Mouse (Mus musculus) heart, postnatal 14 days (tissue): ENCODE measurements around the gene Anp32a. TPM values are rescaled to one million over a fixed set of nuclear protein-coding genes. Genes with fewer than 3 reads are reported as not detected.

Experiments used
- DNase-seq, 2 experiments: peaks; one replicate each; pipeline ENCODE4 v3.0.0; 2021 to 2022
- intact Hi-C: fragments of 180-260 bp; cut with DNase I; formaldehyde crosslinking; loops from one replicate; pipeline ENCODE4 v1.15.1; 2025
- total RNA-seq, 2 experiments: library from RNA; stranded (reverse); gene quantifications; 2 replicates each; pipeline ENCODE4 v1.2.3; 2021

Anp32a gene
- total RNA-seq, 2 experiments from 2014 or later: 184 to 205 TPM

DNA sequence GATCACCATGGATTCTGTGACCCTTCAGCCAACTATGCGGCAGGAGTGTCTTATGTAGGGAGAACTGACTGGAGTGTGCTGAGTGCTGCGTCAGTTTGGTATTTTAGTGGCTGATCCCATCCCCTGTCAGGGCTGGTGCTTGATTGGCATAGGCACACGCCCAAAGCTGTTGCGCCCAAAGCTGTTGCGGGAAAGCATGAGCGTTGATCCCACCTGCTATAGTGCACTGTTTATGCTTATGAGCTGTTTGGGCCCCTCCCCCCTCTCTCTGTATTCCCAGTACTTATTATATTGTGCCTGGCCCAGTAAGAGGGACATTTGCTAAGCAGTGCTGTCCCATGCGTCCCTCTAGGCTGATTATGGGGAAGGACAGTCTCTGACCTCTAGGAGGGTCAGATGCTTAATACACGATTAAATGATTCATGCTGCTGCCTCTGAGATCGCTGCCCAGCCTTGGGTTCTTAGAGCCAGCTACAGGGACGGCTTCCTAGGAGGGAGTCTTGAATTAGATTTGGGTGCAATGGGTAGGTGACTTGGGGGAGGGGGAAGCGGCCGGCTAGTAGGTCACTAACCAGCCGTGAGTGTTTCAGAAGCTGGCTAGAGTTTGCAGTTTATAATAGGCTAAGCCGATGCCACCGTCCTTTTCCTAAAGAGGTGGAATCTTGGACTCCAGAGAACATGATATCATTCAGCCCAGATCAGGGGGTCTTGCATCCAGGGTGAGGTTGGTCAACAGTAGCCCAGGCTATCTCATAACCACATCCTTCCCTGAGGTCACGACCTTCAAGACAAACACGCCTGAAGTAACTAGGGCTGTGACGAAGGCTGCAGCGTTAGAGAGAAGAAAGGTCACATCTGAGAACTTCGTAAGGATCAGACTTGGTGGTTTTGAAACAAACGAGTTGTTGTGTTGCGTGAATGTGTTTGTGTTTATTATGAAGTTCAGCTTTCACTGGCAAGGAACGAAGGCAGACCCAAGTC is 25.7 kb downstream of the Anp32a start:
- DNase-seq: no peak
- intact Hi-C loops: loop anchor here (2.0 kb wide), 1 partner anchor 22 kb away; no protein-coding TSS in a partner anchor

DNA sequence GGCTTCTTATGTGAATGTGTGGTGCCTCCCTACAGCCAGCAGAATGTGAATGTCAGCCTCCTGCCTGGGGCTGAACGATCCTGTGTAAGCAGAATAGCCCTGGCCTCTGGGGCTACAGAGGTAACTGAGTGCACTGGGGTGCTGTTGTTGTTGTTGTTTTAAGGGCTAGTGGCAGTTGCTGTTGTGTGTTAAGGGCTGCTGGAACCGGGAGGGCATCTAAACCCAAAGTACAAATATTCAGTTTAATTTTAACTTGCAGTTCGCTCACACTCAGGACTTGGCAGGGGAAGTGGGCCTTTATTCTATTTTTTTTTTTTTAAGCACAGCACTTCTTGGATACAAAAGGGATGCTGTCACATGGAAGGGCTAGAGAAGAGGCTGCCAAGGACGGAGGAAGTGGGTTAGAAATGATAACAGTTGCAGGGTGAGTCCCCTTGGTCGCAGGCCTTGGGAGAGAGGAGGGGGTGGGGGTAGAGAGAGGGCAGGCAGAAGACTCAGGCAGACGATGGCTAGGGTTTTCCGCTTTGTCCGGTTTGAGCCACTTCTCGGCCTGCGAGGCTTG is 26.5 kb downstream of the Anp32a start:
- DNase-seq: peak in 1 of 2 experiments; percentile 34
- intact Hi-C loops: loop anchor here (2.0 kb wide), 1 partner anchor 23 kb away; no protein-coding TSS in a partner anchor

DNA sequence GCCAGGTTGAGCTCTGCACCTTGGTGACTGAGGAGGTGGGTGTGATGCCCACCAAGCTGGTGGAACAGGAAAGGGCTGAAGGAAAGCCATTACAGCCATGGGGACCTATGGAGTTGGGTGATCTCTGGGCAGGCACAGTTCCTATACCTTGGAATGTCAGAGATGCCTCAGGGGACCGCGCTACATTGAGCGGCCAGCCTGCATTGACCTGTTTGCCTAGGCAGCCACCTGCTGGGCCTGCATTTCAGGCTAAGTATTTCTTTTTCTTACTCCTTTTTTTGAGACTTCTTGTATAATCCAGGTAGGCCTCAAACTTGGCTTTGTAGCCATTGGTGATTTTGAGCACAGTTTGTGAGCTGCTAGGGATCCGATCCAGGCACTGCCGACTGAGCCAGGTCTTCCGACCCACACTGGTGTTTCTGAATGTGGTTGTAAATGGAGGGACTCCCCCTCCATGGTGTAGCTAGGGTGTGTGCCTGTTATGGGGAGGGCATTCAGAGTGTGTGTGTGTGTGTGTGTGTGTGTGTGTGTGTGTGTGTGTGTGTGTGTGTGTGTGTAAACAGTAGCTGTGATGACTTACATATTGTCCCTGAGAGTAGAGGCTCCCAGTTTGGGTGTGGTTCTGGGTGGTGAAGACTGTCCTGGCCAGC is 27.3 kb downstream of the Anp32a start:
- intact Hi-C loops: no loop called here
- no peak for DNase-seq

DNA sequence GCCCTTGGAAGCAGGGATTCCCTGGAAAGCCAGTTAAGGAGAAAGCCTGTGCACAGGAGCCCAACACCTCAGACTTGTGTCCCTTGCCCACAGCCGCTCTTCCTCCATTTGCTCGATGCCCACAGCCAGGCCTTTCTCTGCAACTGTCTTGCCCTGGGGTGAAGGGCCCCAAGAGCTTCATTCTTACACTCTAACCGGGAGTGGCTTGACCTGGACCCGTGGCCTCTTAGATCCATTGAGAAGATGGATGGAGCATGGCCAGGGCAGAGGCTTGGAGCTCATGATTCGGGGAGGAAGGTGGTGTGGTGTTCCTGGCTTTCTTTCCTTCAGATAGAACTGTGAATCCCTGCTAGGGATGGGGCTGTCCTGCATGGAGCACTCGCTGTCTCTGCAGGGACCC is 28.1 kb downstream of the Anp32a start:
- intact Hi-C loops: no loop called here
- DNase-seq: no peak

DNA sequence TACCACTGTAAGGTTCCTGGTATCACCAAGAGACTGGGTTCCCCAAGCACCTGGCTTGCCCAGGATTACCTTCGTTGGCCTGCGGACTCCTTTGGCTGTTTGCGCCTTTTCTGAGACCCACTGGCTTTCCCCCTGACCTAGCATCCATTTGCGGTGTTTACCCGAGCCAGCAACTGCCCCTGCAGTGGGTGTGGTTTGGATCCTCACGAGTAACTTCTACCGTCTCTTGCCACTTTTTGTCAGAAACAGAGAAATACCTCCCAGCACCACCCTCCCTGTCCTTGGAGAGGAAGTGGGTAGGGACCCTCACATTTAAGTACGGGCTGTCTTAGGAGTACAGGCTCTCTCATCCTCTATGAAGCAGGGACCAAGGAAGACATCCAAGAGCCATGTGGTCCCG is 29.1 kb downstream of the Anp32a start:
- DNase-seq: no peak
- intact Hi-C loops: no loop called here

DNA sequence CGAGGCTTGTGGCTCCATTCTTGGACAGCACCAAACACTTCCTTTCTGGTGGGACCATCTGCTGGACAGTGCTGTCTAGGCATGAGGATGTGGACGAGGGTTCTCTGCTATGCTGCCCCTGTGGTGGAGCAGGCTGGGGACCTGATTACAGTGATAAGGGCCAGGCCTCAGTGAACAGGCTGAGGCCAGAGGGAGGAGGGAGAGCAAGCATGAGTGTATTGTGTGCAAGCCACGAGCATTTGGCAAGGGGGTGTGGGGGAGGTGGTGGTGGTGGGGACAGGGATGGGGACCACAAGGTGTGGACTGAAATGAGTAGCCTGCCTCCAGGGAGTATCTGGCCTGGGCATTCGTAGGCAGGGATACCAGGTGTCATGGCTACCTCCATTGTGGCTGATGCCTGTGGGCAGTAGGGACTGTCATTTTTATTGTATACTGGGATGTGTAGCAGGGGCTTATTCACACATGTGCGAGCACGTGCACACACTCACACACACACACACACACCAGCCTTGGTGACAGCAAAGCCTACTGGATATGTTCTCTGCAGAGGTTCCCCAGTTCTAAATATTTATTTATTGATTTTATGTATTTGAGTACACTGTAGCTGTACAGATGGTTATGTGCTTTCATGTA is 29.7 kb downstream of the Anp32a start:
- intact Hi-C loops: no loop called here
- DNase-seq: no peak

DNA sequence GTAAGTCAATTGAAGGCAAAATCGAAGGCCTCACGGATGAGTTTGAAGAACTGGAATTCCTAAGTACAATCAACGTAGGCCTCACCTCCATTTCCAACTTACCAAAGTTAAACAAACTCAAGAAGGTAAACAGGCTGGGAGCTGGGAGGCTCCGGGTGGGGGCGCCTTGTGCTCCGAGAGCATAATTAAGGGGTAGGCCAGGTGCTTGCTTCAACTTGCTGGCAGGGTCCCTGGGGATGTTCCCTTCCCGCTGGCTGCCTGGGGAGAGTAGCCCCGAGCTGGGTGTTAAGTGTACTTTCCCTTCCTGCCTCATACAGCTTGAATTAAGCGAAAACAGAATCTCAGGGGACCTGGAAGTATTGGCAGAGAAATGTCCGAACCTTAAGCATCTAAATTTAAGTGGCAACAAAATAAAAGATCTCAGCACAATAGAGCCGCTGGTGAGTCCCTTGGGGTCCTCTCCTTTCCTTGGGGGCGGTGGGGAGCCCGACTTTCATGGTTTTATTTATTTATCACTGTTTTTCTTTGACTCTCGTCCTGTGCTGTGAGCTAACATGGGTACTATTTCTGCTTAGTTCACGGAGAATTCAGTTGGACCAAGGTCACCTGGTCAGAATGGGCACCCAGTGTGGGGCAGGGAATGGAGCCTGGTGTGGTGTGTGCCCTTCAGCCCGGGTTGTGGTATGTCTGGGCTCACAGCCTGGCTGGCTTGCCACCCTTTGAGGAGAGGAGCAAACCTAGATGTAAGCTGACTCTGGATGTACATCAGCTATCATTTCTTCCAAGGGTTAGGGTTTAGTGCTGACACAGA is 30.9 kb downstream of the Anp32a start:
- intact Hi-C loops: loop anchor here (2.0 kb wide), 2 partner anchors 75 to 181 kb away; no protein-coding TSS in a partner anchor
- no peak for DNase-seq

DNA sequence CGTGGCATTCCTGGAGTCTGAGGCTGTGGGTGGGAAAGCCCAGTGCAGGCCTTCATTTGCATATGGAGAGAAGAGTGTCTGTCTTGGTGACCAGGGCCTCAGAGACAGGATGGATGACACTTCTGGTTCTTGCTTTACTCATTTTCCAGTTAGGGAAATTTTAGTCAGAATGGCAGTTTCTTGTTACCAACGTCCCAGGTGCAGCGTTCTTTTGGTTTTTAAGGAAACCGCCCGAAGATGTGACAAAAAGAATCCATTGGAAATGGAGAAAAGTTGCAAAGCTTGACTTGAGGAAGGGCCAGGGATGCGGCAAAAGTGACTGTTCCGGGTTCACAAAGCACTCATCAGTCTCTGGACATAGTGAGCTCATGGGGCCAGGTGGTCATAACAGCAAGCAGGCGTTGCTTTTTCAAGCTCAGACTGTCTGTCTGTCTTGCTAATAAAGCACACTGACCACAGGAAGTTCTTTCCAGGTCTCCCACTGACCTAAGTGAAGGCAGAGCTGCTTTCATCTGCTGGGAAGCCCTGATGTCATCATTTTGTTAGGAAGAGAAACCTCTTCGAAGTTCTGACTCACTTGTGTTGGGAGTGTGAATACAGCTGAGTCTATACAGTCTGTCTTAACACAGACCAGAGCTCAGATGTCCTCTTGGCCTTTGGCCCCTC is 31.6 kb downstream of the Anp32a start:
- intact Hi-C loops: loop anchor here (2.0 kb wide), 2 partner anchors 76 to 180 kb away; no protein-coding TSS in a partner anchor
- no peak for DNase-seq

DNA sequence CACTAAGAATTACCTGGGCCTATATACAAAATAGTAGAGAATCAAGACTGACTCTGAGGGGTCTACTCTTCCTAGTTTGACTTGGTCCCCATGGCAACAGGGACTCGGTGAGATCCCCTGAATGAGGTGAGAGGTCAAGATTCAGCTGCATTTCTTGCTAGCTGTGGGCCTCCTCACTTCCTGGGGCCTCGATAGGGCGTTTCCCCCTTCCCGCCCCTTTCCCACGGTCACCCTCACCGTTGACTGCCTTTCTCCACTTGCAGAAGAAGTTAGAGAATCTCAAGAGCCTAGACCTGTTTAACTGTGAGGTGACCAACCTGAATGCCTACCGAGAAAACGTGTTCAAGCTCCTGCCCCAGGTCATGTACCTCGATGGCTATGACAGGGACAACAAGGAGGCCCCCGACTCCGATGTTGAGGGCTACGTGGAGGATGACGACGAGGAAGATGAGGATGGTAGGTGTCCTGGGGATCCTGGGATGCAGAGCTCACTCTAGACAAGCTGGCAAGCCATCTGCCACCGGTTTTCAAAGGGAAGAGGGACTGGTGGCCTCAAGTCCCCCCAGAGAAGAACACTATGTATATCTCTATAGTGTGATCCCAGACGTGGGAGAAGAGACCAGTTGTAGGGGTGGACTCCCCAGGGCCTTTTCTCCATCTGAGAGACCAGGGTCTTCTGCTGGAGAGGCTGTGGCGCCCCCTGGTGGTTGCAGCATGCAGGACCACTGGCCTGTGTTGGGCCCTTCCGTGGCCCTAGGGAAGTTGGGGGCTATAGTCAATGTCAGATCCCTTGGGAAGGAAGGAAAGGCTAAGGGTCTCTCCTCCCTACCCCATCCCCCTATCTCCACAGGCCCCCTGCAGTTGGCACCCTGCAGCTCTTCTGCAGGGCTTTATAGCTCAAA is 32.4 kb downstream of the Anp32a start:
- intact Hi-C loops: loop anchor here (2.0 kb wide), 2 partner anchors 77 to 179 kb away; no protein-coding TSS in a partner anchor
- peak; percentile 84 to 89 for DNase-seq

DNA sequence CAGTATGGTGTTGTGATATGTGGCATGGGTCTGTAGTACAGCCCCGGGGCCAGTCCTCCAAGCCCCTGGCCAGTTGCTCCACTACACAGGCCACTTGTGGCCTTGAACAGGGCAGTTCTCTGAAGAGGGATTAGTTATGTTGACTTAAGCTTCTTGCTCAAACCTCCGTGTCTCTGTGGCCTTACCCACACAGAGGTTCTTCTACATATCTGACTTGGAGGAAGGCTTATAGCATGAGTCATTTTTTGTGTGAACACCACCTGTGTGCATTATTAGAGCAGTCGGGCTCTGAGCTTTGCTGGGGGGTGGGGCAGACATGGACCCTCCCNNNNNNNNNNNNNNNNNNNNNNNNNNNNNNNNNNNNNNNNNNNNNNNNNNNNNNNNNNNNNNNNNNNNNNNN is 33.2 kb downstream of the Anp32a start:
- DNase-seq: no peak

DNA sequence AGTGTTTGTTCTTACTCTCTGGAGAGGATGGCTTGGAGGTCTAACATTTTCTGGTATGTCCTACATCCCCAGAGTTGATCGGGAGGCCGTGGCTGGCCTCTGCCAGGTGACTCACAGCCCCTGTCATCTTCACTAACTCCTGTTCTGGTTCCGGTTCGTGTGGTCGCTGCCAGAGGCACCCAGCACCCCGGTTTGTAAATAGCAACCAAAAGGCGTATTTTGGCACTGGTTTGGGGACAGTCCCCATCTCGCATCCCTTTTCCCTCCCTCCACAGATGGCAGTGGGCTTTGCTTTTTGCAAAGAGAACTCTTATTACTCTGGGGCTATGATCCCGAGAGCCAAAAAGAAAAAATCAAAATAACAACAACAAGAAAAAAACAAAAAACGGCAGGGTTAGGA is 36.8 kb downstream of the Anp32a start:
- no peak for DNase-seq
- intact Hi-C loops: no loop called here

More for the DNA sequence above, 33.2 kb downstream of the Anp32a start:
- intact Hi-C loops: no loop called here

DNA sequence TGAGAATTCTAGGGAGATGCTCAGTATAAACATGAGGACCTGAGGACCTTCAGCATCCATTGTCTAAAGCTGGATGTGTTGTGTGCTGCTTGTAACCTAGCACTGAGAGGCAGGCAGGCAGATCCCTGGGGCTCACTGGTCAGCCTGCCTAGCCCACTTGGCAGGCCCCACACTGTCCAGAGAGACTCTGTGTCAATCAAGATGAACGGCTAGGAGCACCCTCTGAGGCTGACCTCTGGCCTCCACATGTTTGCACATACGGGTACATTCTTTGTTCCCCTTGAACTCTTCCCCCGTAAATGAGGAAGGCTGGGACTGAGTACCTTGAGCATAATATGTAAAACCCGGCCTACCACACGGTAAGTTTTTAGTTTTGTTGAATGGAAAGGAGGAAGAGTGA is 39.3 kb downstream of the Anp32a start:
- intact Hi-C loops: no loop called here
- DNase-seq: no peak

DNA sequence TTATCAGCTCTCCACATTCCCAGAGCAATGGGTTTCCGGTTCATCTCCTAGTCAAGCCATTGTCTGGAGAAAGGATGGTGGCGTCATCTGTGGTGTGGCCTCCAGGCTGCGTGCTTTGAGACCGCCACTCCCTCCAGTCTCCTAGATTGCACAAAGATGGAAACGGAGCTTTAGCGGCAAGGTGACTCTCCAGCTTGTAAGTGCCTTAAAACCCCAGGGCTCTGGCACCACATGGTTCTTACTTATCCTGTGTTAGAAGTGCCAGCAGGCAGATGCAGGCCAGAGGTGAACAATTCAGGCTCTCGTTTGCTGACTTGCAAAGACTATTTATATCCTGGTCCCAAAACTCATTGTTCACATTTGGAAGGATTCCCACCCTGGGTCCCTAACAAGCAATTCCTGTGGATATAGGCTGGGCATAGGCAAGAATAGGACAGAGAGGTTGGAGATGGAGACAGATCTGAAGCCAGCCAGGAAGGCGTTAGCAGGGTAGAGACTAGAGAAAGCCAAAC is 40.4 kb downstream of the Anp32a start:
- DNase-seq: peak in 1 of 2 experiments; percentile 30
- intact Hi-C loops: loop anchor here (1.0 kb wide), 1 partner anchor 34 kb away; no protein-coding TSS in a partner anchor

DNA sequence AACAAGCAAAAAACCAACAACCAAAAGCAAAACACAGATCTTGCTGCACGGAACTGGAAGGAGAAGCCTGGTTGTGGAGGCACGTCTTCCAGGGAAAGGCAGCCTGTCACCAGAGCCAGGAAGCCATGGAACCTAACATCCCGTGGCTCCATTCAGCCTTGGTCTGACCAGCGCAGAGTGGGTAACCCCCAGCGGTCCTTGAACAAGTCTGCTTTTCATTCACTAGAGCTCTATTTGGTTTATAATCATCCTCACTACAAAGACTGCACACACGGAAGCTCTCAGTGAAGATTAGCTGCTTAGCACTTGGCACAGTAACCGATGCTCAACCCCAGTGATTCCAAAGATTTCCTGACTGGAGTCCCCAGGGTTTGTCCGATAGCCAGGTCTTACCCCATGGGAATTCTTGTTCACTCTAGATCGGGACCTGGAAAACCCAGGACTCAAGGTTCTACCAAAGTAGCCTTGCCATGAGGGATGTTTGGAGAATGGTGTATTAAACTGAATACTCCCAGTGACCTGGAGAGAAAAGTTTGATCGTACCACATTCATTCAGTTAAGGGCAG is 41.5 kb downstream of the Anp32a start:
- no peak for DNase-seq
- intact Hi-C loops: no loop called here

DNA sequence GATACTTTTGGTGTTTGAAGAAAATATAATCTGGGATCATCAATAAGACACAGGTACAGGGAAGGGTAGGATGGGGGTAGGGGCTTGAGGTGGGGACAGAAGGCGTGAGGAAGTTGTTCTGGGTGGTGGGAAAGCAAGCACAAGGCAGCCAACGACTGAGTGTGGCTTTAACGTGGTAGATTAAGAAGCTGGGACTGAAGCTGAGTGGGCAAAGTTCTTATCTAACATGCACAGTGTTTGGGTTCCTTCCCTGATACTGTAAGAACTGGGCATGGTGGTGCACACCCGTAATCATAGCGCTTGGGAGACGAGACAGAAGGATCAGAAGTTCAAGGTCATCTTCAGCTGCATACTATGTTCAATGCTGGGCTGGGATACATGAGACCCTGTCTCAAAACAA is 44.0 kb downstream of the Anp32a start:
- no peak for DNase-seq
- intact Hi-C loops: no loop called here

DNA sequence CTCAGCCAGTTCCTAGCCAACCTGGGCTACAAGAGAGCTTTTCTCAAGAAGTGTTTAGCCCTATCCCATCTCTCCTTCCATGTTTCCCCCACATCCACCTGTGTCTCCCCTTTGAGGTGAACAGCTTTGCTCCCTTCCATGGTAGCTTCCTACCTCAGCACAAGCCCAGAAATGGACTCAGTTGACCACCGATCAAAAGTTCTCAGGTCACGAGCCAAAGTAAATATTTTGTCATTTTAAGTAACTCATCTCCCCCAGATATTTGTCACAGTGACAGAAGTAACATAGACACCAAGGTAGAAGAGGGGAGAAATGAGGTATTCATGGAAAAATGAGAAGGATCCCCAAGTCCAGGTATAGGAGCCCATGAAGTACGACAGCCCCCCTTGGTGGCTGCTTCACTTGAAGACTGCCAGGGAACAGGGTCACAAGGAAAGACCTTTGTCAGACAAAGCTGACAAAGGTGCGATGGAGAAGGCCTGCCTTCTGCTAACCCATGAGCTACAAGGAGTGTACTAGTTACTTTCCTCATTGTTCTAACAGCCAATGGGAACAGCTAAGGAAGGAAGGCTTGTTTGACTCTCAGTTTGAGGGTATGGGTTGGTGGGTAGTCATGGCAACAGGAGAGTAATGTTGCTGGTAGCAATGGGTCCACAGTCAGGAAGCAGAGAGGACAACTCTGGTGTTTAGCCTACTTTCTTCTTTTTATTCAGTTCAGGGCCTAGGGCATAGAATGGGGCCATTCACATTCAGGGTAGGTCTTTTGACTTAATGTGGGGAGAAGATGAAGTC is 44.8 kb downstream of the Anp32a start:
- intact Hi-C loops: no loop called here
- DNase-seq: no peak

DNA sequence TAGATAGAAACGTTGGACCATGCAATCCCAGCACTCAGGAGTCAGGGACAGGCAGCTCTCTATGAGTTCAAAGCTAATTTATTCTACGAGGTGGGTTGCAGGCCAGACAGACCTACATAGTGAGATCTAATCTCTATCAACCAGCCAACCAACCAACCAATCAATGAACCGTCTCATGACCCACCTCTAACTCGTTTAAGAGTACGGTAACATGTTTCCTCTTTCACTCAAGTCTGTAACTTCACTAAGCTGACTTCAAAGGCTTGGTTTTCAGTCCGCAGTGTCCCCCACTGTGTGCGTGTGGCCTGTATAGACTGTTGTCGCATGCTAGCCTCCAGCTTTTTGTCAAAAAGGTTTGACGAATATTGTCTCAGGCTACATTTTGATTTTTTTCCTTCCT is 48.6 kb downstream of the Anp32a start:
- DNase-seq: no peak
- intact Hi-C loops: no loop called here
